Mouse (Mus musculus): Measurements from ENCODE around the gene Gimap1.

- TF ChIP-seq POLR2A (IDR thresholded peaks at IDR 0.05; ENCODE audit: insufficient read depth, low read depth, low read length) (no peak), CTCF (IDR thresholded peaks at IDR 0.05; ENCODE audit: insufficient read depth, low read depth, low read length) (no peak)
These were observed 20.4 kb upstream of the Gimap1 start, which contains the start of the genes Gm28053 and Gimap7 for GRCm38 (mm10) chr6:48718455-48718854.

Data from olfactory bulb, adult 2 months (tissue).